Mouse (Mus musculus): ENCODE data around the gene Ncoa7.

Ncoa7 gene

GRCm38 (mm10) chr10:30787684-30788339 is 15.3 kb downstream of the Ncoa7 start:
- DNase-seq: no peak

GRCm38 (mm10) chr10:30786103-30786754 is 16.9 kb downstream of the Ncoa7 start:
- no peak for DNase-seq

GRCm38 (mm10) chr10:30780921-30781320 is 22.2 kb downstream of the Ncoa7 start:
- peak; percentile 9 to 46 for DNase-seq

- peak; percentile 70 to 84 for DNase-seq
Observed at GRCm38 (mm10) chr10:30778240-30778639, 24.9 kb downstream of the Ncoa7 start.

GRCm38 (mm10) chr10:30775987-30776386 is 27.1 kb downstream of the Ncoa7 start:
- DNase-seq: no peak

GRCm38 (mm10) chr10:30775568-30775967 is 27.6 kb downstream of the Ncoa7 start:
- no peak for DNase-seq

GRCm38 (mm10) chr10:30774396-30774795 is 28.7 kb downstream of the Ncoa7 start:
- DNase-seq: no peak

GRCm38 (mm10) chr10:30773181-30773580 is 29.9 kb downstream of the Ncoa7 start:
- DNase-seq: no peak

- no peak for DNase-seq
Observed at GRCm38 (mm10) chr10:30771417-30772158, 31.5 kb downstream of the Ncoa7 start.

- DNase-seq: no peak
Observed at GRCm38 (mm10) chr10:30768820-30769219, 34.3 kb downstream of the Ncoa7 start.

GRCm38 (mm10) chr10:30768250-30768649 is 34.9 kb downstream of the Ncoa7 start:
- no peak for DNase-seq

GRCm38 (mm10) chr10:30763179-30763770 is 39.9 kb downstream of the Ncoa7 start:
- no peak for DNase-seq

- no peak for DNase-seq
Observed at GRCm38 (mm10) chr10:30762284-30762964, 40.7 kb downstream of the Ncoa7 start.

- no peak for DNase-seq
Observed at GRCm38 (mm10) chr10:30759360-30760147, 43.6 kb downstream of the Ncoa7 start.

GRCm38 (mm10) chr10:30756064-30756463 is 47.1 kb downstream of the Ncoa7 start:
- no peak for DNase-seq

- no peak for DNase-seq
Observed at GRCm38 (mm10) chr10:30754825-30755457, 48.2 kb downstream of the Ncoa7 start.

GRCm38 (mm10) chr10:30754082-30754481 is 49.0 kb downstream of the Ncoa7 start:
- no peak for DNase-seq

GRCm38 (mm10) chr10:30752485-30752884 is 50.6 kb downstream of the Ncoa7 start:
- no peak for DNase-seq

GRCm38 (mm10) chr10:30751586-30751985 is 51.5 kb downstream of the Ncoa7 start:
- no peak for DNase-seq

- DNase-seq: no peak
Observed at GRCm38 (mm10) chr10:30749807-30750206, 53.3 kb downstream of the Ncoa7 start.

- peak; percentile 31 to 62 for DNase-seq
Observed at GRCm38 (mm10) chr10:30745238-30745974, 57.7 kb downstream of the Ncoa7 start.
